Mouse (Mus musculus) retina, adult 2 months (tissue): ENCODE results near the gene Zfp467.

Experiments used
- DNase-seq: peaks from one replicate; pipeline ENCODE4 v3.0.0-alpha.2; 2012; ENCODE audit warnings: low read depth, low spot score

The Zfp467 gene

GRCm38 (mm10) chr6:48445181-48446101 lies at the start of gene Zfp467:
Gene Zfp467, minus strand, starts transcription at chr6:48445825.
- no peak for DNase-seq

- no peak for DNase-seq
Measured at GRCm38 (mm10) chr6:48493136-48493730, 47.6 kb upstream of the Zfp467 start.

- DNase-seq: no peak
Measured at GRCm38 (mm10) chr6:48491361-48491760, 45.7 kb upstream of the Zfp467 start.

- DNase-seq: no peak
Measured at GRCm38 (mm10) chr6:48489741-48490140, 44.1 kb upstream of the Zfp467 start.

- DNase-seq: no peak
Measured at GRCm38 (mm10) chr6:48487747-48488725, 42.4 kb upstream of the Zfp467 start.

GRCm38 (mm10) chr6:48482501-48482900 lies 36.9 kb upstream of the Zfp467 start:
- DNase-seq: no peak

GRCm38 (mm10) chr6:48478446-48478845 lies 32.8 kb upstream of the Zfp467 start:
- no peak for DNase-seq

- DNase-seq: no peak
Measured at GRCm38 (mm10) chr6:48470739-48471138, 25.1 kb upstream of the Zfp467 start.

- no peak for DNase-seq
Measured at GRCm38 (mm10) chr6:48467490-48467889, 21.9 kb upstream of the Zfp467 start.

- DNase-seq: no peak
Measured at GRCm38 (mm10) chr6:48466715-48467114, 21.1 kb upstream of the Zfp467 start.

- no peak for DNase-seq
Measured at GRCm38 (mm10) chr6:48464966-48465679, 19.5 kb upstream of the Zfp467 start.

- no peak for DNase-seq
Measured at GRCm38 (mm10) chr6:48452771-48453170, 7.1 kb upstream of the Zfp467 start.

- no peak for DNase-seq
Measured at GRCm38 (mm10) chr6:48452151-48452550, 6.5 kb upstream of the Zfp467 start.

GRCm38 (mm10) chr6:48448527-48448926 lies 2.9 kb upstream of the Zfp467 start:
- no peak for DNase-seq

- no peak for DNase-seq
Measured at GRCm38 (mm10) chr6:48447929-48448328, 2.3 kb upstream of the Zfp467 start, which contains the start of gene Sspo. Gene Sspo, plus strand, starts transcription at chr6:48448229.

GRCm38 (mm10) chr6:48446896-48447295 lies 1.3 kb upstream of the Zfp467 start:
- no peak for DNase-seq

GRCm38 (mm10) chr6:48446256-48446655 lies 631 bp upstream of the Zfp467 start:
- DNase-seq: no peak

- DNase-seq: peak; percentile 43
Measured at GRCm38 (mm10) chr6:48444310-48445180, 1.1 kb downstream of the Zfp467 start.

GRCm38 (mm10) chr6:48443592-48444309 lies 1.9 kb downstream of the Zfp467 start:
- DNase-seq: peak; percentile 54
